Mouse (Mus musculus): ENCODE measurements around the gene Mettl7a3. TPM values are rescaled to one million over a fixed set of nuclear protein-coding genes. Genes with fewer than 3 reads are reported as not detected.

The Mettl7a3 gene
- polyA plus RNA-seq, 1 experiment, result not detected

Other genes starting within 250 kb of the Mettl7a3 start
- gene Atf1, start 107.1 kb upstream of the Mettl7a3 start, polyA plus RNA-seq (2012; fragmentation: generic; extraction: Trizol), result 29.6 TPM
- not detected for gene Tmprss12, start 54.1 kb upstream of the Mettl7a3 start, polyA plus RNA-seq (2012; fragmentation: generic; extraction: Trizol)
- 4.5 TPM for gene Mettl7a1, start 30.8 kb upstream of the Mettl7a3 start, polyA plus RNA-seq (2012; fragmentation: generic; extraction: Trizol)
- gene Methig1, start 18.2 kb downstream of the Mettl7a3 start, polyA plus RNA-seq (2012; fragmentation: generic; extraction: Trizol), result not detected
- not detected for gene Mettl7a2, start 18.3 kb downstream of the Mettl7a3 start, polyA plus RNA-seq (2012; fragmentation: generic; extraction: Trizol)
- not detected for gene Higd1c, start 29.6 kb downstream of the Mettl7a3 start, polyA plus RNA-seq (2012; fragmentation: generic; extraction: Trizol)
- 0.02 TPM for gene Gm5475, start 87.2 kb downstream of the Mettl7a3 start, polyA plus RNA-seq (2012; fragmentation: generic; extraction: Trizol)
- gene Slc11a2, start 90.1 kb downstream of the Mettl7a3 start, polyA plus RNA-seq (2012; fragmentation: generic; extraction: Trizol), result 34.3 TPM
- 34.0 TPM for gene Letmd1, start 134.1 kb downstream of the Mettl7a3 start, polyA plus RNA-seq (2012; fragmentation: generic; extraction: Trizol)
- gene Csrnp2, start 160.6 kb downstream of the Mettl7a3 start, polyA plus RNA-seq (2012; fragmentation: generic; extraction: Trizol), result 11.6 TPM
- gene Tfcp2, start 217.1 kb downstream of the Mettl7a3 start, polyA plus RNA-seq (2012; fragmentation: generic; extraction: Trizol), result 10.3 TPM